ENCODE assay signal across 7 mouse cellular contexts in genomic region chr9:108201160-108201559, GRCm38 (mm10). TPM values are rescaled to one million over a fixed set of nuclear protein-coding genes. Genes with fewer than 3 reads are reported as not detected.
DNase-seq lines count a peak whose midpoint lies in the region; ATAC-seq and TF ChIP-seq lines count a peak whose summit lies in the region.

No protein-coding gene starts in this region.

- no peaks in the 10 kb centered on the region for H3K36me3 ChIP-seq in intestine, embryonic 16.5 days (ENCODE audit: control insufficient read depth, insufficient read depth, low read length)
- peaks cover 1% of the 10 kb centered on the region; the same call in 1 of the 2 replicates for H3K36me3 ChIP-seq in midbrain, embryonic 12.5 days
- H3K36me3 ChIP-seq in small intestine, adult 2 months (ENCODE audit: control insufficient read depth, insufficient read depth, low read length): peaks cover 3% of the 10 kb centered on the region

- intact Hi-C loops in left cerebral cortex, postnatal 36 days (cut with DNase I): loop anchor here (2.0 to 5.0 kb wide), 4 partner anchors 61 to 106 kb away; partner anchors contain the start of genes Apeh and Dag1

- H3K27me3 ChIP-seq in intestine, embryonic 16.5 days (replicated peaks; ENCODE audit: control insufficient read depth, insufficient read depth, low read length): no peaks in the 10 kb centered on the region
- H3K27me3 ChIP-seq in midbrain, embryonic 12.5 days: no peaks in the 10 kb centered on the region
- H3K27me3 ChIP-seq in small intestine, adult 2 months (ENCODE audit: control insufficient read depth, insufficient read depth, low read length): no peaks in the 10 kb centered on the region

- WGBS in intestine, embryonic 16.5 days: 0% methylated on average over 13 of the region's 13 CpGs
- 0% methylated on average over 13 of the region's 13 CpGs for WGBS in midbrain, embryonic 12.5 days
- 0% methylated on average over 13 of the region's 13 CpGs for WGBS in small intestine, adult 2 months

- peak; percentile 78; the same call in 1 of the 2 replicates for TF ChIP-seq CTCF in small intestine, adult 2 months (IDR thresholded peaks at IDR 0.05; ENCODE audit: extremely low read depth, insufficient read length, insufficient replicate concordance, low read depth, low read length)

- H3K4me2 ChIP-seq in intestine, embryonic 16.5 days (ENCODE audit: low read depth, low read length): peak overlapping the region; percentile 49
- H3K4me2 ChIP-seq in midbrain, embryonic 12.5 days (replicated peaks): peak overlapping the region; percentile 40

- no peak overlapping the region for H3K27ac ChIP-seq in intestine, embryonic 16.5 days (ENCODE audit: low read length)
- H3K27ac ChIP-seq in midbrain, embryonic 12.5 days (replicated peaks): peak overlapping the region; percentile 27; the same call in 1 of the 2 replicates
- H3K27ac ChIP-seq in small intestine, adult 2 months (ENCODE audit: insufficient read depth, low read depth, low read length): no peak overlapping the region

- H3K9ac ChIP-seq in intestine, embryonic 16.5 days (ENCODE audit: low read depth, low read length): peak overlapping the region; percentile 44; the same call in 1 of the 2 replicates
- no peak overlapping the region; the same call in 1 of the 2 replicates for H3K9ac ChIP-seq in midbrain, embryonic 12.5 days (replicated peaks)

- peak overlapping the region; percentile 23; the same call in 1 of the 2 replicates for H3K4me3 ChIP-seq in intestine, embryonic 16.5 days (ENCODE audit: low read length)
- peak overlapping the region; percentile 14; the same call in 1 of the 2 replicates for H3K4me3 ChIP-seq in midbrain, embryonic 12.5 days
- H3K4me3 ChIP-seq in small intestine, adult 2 months (ENCODE audit: low read depth, low read length): peak overlapping the region; percentile 25

- no peak for TF ChIP-seq POLR2A in small intestine, adult 2 months (IDR thresholded peaks at IDR 0.05; ENCODE audit: low read depth, low read length)

- peak; percentile 96 for DNase-seq in adrenal gland, adult 8-10 months
- peak; percentile 93 for DNase-seq in embryo, embryonic 9.5 days (ENCODE audit: extremely low spot score)
- peak; percentile 78 to 93 for DNase-seq in gastrocnemius, postnatal 4 days (ENCODE audit: low spot score in 2 of 2)
- peak; percentile 89 to 90 for DNase-seq in left cerebral cortex, postnatal 36 days (ENCODE audit: low spot score in 2 of 2)

- ATAC-seq in intestine, embryonic 16.5 days: peak; percentile 98
- peak; percentile 88 for ATAC-seq in midbrain, embryonic 12.5 days (ENCODE audit: low FRiP score, low read depth)

- no peaks in the 10 kb centered on the region for H3K9me3 ChIP-seq in intestine, embryonic 16.5 days (ENCODE audit: control insufficient read depth, low read length)
- no peaks in the 10 kb centered on the region for H3K9me3 ChIP-seq in midbrain, embryonic 12.5 days

- H3K4me1 ChIP-seq in intestine, embryonic 16.5 days (ENCODE audit: control insufficient read depth, insufficient read depth, low read length): peaks cover 9% of the 10 kb centered on the region
- peaks cover 37% of the 10 kb centered on the region for H3K4me1 ChIP-seq in midbrain, embryonic 12.5 days
- no peaks in the 10 kb centered on the region; the same call in 1 of the 2 replicates for H3K4me1 ChIP-seq in small intestine, adult 2 months (ENCODE audit: control insufficient read depth, insufficient read depth, insufficient read length, low read length)

RNA-seq across cellular contexts. Expression of gene Bsn, which starts 11.0 kb away (rescaled TPM):
- 1 to 10 TPM; 3.7 to 6.8 (median 6.4) TPM for total RNA-seq in adrenal gland, adult 8-10 months (2022)
- total RNA-seq in gastrocnemius, postnatal 4 days (2021): under 1 TPM; 0.39 to 0.41 TPM
- polyA plus RNA-seq in intestine, embryonic 16.5 days (2015; fragmentation: Nextera tagmentation; extraction: Ambion mirVana): 5.4 TPM in 2 replicates
- total RNA-seq in left cerebral cortex, postnatal 36 days (2021): 100 to 1,000 TPM; 269 to 307 TPM
- 4.4 and 5.0 TPM in 2 replicates for polyA plus RNA-seq in midbrain, embryonic 12.5 days (2016; fragmentation: Nextera tagmentation; extraction: Ambion mirVana)
- polyA plus RNA-seq in small intestine, adult 2 months (2012; rRNA removed): 0.94 and 1.4 TPM in 2 replicates

Comparison
In these comparisons a context has a peak if more than half of its experiments do, and no peak if none do; other contexts are left out.
1. RNA of gene Bsn, which starts 11.0 kb away (total RNA-seq): 269 to 307 TPM in left cerebral cortex, postnatal 36 days; 3.7 to 6.8 TPM in adrenal gland, adult 8-10 months and 0.39 to 0.41 TPM in gastrocnemius, postnatal 4 days; every median in the first group is over 10 times any median in the second.
2. Peak in every context shown above with its lines, with median percentiles within 50 percentile points of each other: DNase-seq and H3K4me3 ChIP-seq.